8 mouse cellular contexts compared by ENCODE assay signal in genomic region chr11:32299865-32300264, GRCm38 (mm10). TPM values are rescaled to one million over a fixed set of nuclear protein-coding genes. Genes with fewer than 3 reads are reported as not detected.
DNase-seq lines count a peak whose midpoint lies in the region; ATAC-seq and TF ChIP-seq lines count a peak whose summit lies in the region.
"Not testable (repeated sequence)": the region's sequence is repeated elsewhere in the genome, so short reads cannot be mapped to it uniquely, and the experiment has no call there.

Gene Hbq1a, plus strand, starts transcription at chr11:32300069.

- not testable (repeated sequence) for H3K4me1 ChIP-seq in hindbrain, embryonic 15.5 days (replicated peaks); lung, embryonic 15.5 days; neural tube, embryonic 15.5 days; testis, adult 2 months (ENCODE audit: control insufficient read depth, insufficient read depth, low read length)

- H3K4me2 ChIP-seq in hindbrain, embryonic 15.5 days: peak within 1 kb of the TSS; percentile 47
- peak within 1 kb of the TSS; percentile 40; the same call in 1 of the 2 replicates for H3K4me2 ChIP-seq in lung, embryonic 15.5 days
- H3K4me2 ChIP-seq in neural tube, embryonic 15.5 days: peak within 1 kb of the TSS; percentile 55

- WGBS in hindbrain, embryonic 15.5 days: 11% methylated on average over 16 of the region's 16 CpGs
- 1% methylated on average over 16 of the region's 16 CpGs for WGBS in lung, embryonic 15.5 days
- 8% methylated on average over 16 of the region's 16 CpGs for WGBS in neural tube, embryonic 15.5 days

- TF ChIP-seq CTCF in testis, adult 2 months (IDR thresholded peaks at IDR 0.05; ENCODE audit: control insufficient read depth, insufficient read depth, insufficient replicate concordance, low read depth, low read length): peak; percentile 66

- H3K9me3 ChIP-seq in hindbrain, embryonic 15.5 days; lung, embryonic 15.5 days; neural tube, embryonic 15.5 days (replicated peaks): not testable (repeated sequence)

- not testable (repeated sequence) for TF ChIP-seq POLR2A in testis, adult 2 months (IDR thresholded peaks at IDR 0.05; ENCODE audit: control insufficient read depth, low read depth, low read length)

- not testable (repeated sequence) for H3K27ac ChIP-seq in hindbrain, embryonic 15.5 days (replicated peaks); lung, embryonic 15.5 days; neural tube, embryonic 15.5 days (replicated peaks); testis, adult 2 months (ENCODE audit: control insufficient read depth, insufficient read depth, low read depth, low read length)

- H3K27me3 ChIP-seq in hindbrain, embryonic 15.5 days; neural tube, embryonic 15.5 days (replicated peaks); testis, adult 2 months (ENCODE audit: control insufficient read depth, insufficient read depth, low read length): not testable (repeated sequence)
- H3K27me3 ChIP-seq in lung, embryonic 15.5 days: peaks cover 12% of the 10 kb centered on the region

- peak; percentile 35; the same call in 1 of the 2 replicates for ATAC-seq in hindbrain, embryonic 15.5 days (ENCODE audit: low FRiP score, low read depth)
- ATAC-seq in lung, embryonic 15.5 days (ENCODE audit: borderline replicate concordance, extremely low read depth, low FRiP score, low TSS enrichment): not testable (repeated sequence)
- peak; percentile 75 for ATAC-seq in neural tube, embryonic 15.5 days (ENCODE audit: low FRiP score)

- not testable (repeated sequence) for H3K36me3 ChIP-seq in hindbrain, embryonic 15.5 days; lung, embryonic 15.5 days; neural tube, embryonic 15.5 days; testis, adult 2 months (ENCODE audit: control insufficient read depth, insufficient read depth, low read length)

- DNase-seq in NIH3T3 (ENCODE audit: low read depth): peak; percentile 36
- peak; percentile 71 to 76 for DNase-seq in cerebellum, postnatal 36 days
- DNase-seq in gastrocnemius, adult 18-20 months (ENCODE audit: low spot score): peak; percentile 42
- peak; percentile 68 for DNase-seq in layer of hippocampus, postnatal 14 days (ENCODE audit: low spot score in 2 of 2)

- not testable (repeated sequence) for H3K9ac ChIP-seq in hindbrain, embryonic 15.5 days; lung, embryonic 15.5 days; neural tube, embryonic 15.5 days (replicated peaks)

- peak within 1 kb of the TSS; percentile 26 for H3K4me3 ChIP-seq in hindbrain, embryonic 15.5 days
- H3K4me3 ChIP-seq in lung, embryonic 15.5 days: not testable (repeated sequence)
- peak within 1 kb of the TSS; percentile 32 for H3K4me3 ChIP-seq in neural tube, embryonic 15.5 days (replicated peaks)
- peak within 1 kb of the TSS; percentile 53 for H3K4me3 ChIP-seq in testis, adult 2 months (ENCODE audit: control insufficient read depth, low read depth, low read length)

RNA-seq across cellular contexts. Expression of gene Hbq1a, which starts in this region (rescaled TPM):
- not detected for total RNA-seq in gastrocnemius, adult 18-20 months (2021)
- 0.83 and 2.3 TPM in 2 replicates for polyA plus RNA-seq in hindbrain, embryonic 15.5 days (2015; fragmentation: Nextera tagmentation; extraction: Ambion mirVana)
- under 1 TPM; 0.93 to 0.99 TPM for total RNA-seq in layer of hippocampus, postnatal 14 days (2021)
- 0.97 and 1.5 TPM in 2 replicates for polyA plus RNA-seq in lung, embryonic 15.5 days (2015; fragmentation: Nextera tagmentation; extraction: Ambion mirVana)
- polyA plus RNA-seq in neural tube, embryonic 15.5 days (2015; fragmentation: Nextera tagmentation; extraction: Ambion mirVana): 0.79 and 1.5 TPM in 2 replicates
- not detected in 2 replicates for polyA plus RNA-seq in testis, adult 2 months (2012; rRNA removed)

Comparison
In these comparisons a context has a peak if more than half of its experiments do, and no peak if none do; other contexts are left out.
1. Peak in DNase-seq in gastrocnemius, adult 18-20 months; RNA of the gene not detected or under 1 TPM.
2. Peak in DNase-seq in layer of hippocampus, postnatal 14 days; RNA of the gene not detected or under 1 TPM.